ENCODE assay signal across 8 mouse cellular contexts in genomic region chr2:23067552-23068369, GRCm38 (mm10). TPM values are rescaled to one million over a fixed set of nuclear protein-coding genes. Genes with fewer than 3 reads are reported as not detected.
DNase-seq lines count a peak whose midpoint lies in the region; ATAC-seq lines count a peak whose summit lies in the region.

Gene Acbd5, plus strand, starts transcription at chr2:23068167.

- H3K27ac ChIP-seq in hindbrain, embryonic 15.5 days (replicated peaks) = peak within 1 kb of the TSS; percentile 96

- peak; percentile 96 for ATAC-seq in hindbrain, embryonic 15.5 days (ENCODE audit: low FRiP score, low read depth)

- no peaks in the 10 kb centered on the region for H3K9me3 ChIP-seq in hindbrain, embryonic 15.5 days

- peak within 1 kb of the TSS; percentile 74 for H3K4me3 ChIP-seq in hindbrain, embryonic 15.5 days

- peak; percentile 98 for DNase-seq in T-cell, adult 2 months (ENCODE audit: low spot score)
- peak; percentile 93 to 96 for DNase-seq in cerebellum, postnatal 36 days
- peak; percentile 96 for DNase-seq in frontal cortex, postnatal 36 days (ENCODE audit: low spot score in 2 of 2)
- peak; percentile 89 for DNase-seq in left cerebral cortex, adult 11 months (ENCODE audit: low spot score)
- peak; percentile 96 to 97 for DNase-seq in lung, postnatal 4 days
- DNase-seq in retina, postnatal 7 days (ENCODE audit: low read depth, low spot score) = peak; percentile 87
- peak; percentile 85 for DNase-seq in urinary bladder, adult 2 months (ENCODE audit: low spot score)

- WGBS in hindbrain, embryonic 15.5 days = 3% methylated on average over 34 of the region's 34 CpGs

- peak within 1 kb of the TSS; percentile 81 for H3K9ac ChIP-seq in hindbrain, embryonic 15.5 days

- peak within 1 kb of the TSS; percentile 98 for H3K4me2 ChIP-seq in hindbrain, embryonic 15.5 days

- H3K36me3 ChIP-seq in hindbrain, embryonic 15.5 days = 0 out of 2 replicates have a peak, but pooled peaks cover 2% of the 10 kb centered on the region

- peaks cover 26% of the 10 kb centered on the region for H3K4me1 ChIP-seq in hindbrain, embryonic 15.5 days (replicated peaks)

- H3K27me3 ChIP-seq in hindbrain, embryonic 15.5 days = no peaks in the 10 kb centered on the region

RNA-seq across cellular contexts. Expression of gene Acbd5, which starts in this region (rescaled TPM):
- 74.0 and 78.3 TPM in 2 replicates for polyA plus RNA-seq in hindbrain, embryonic 15.5 days (2015; fragmentation: Nextera tagmentation; extraction: Ambion mirVana)
- 20.3 and 23.0 TPM in 2 replicates for polyA plus RNA-seq in urinary bladder, adult 2 months (2012; rRNA removed)

Comparison
In these comparisons a context has a peak if more than half of its experiments do, and no peak if none do; other contexts are left out.
1. Peak in every context shown above with its lines: DNase-seq, ATAC-seq, H3K4me3 ChIP-seq and H3K27ac ChIP-seq.